8 mouse cellular contexts compared by ENCODE assay signal in genomic region chr17:46253452-46254084, GRCm38 (mm10). TPM values are rescaled to one million over a fixed set of nuclear protein-coding genes. Genes with fewer than 3 reads are reported as not detected.
DNase-seq lines count a peak whose midpoint lies in the region; ATAC-seq and TF ChIP-seq lines count a peak whose summit lies in the region.

Lrrc73 (plus strand) TSS chr17:46253531.

- H3K27ac ChIP-seq in hindbrain, embryonic 10.5 days = peak within 1 kb of the TSS; percentile 82
- no peak within 1 kb of the TSS for H3K27ac ChIP-seq in lung, postnatal 0 days (ENCODE audit: low read length)

- H3K4me2 ChIP-seq in lung, postnatal 0 days (replicated peaks; ENCODE audit: low read depth, low read length) = peak within 1 kb of the TSS; percentile 97

- TF ChIP-seq CTCF in lung, postnatal 0 days (IDR thresholded peaks at IDR 0.05) = no peak

- H3K9ac ChIP-seq in lung, postnatal 0 days (replicated peaks; ENCODE audit: low read depth) = 0 out of 2 replicates have a peak within 1 kb of the TSS, but pooled peaks have one; percentile 19

- H3K9me3 ChIP-seq in hindbrain, embryonic 10.5 days = 0 out of 2 replicates have a peak, but pooled peaks cover 4% of the 10 kb centered on the region
- H3K9me3 ChIP-seq in lung, postnatal 0 days (ENCODE audit: low read length) = no peaks in the 10 kb centered on the region

- peaks cover 29% of the 10 kb centered on the region for H3K27me3 ChIP-seq in hindbrain, embryonic 10.5 days (ENCODE audit: insufficient read depth, poor library complexity, severe bottlenecking)
- H3K27me3 ChIP-seq in lung, postnatal 0 days (replicated peaks; ENCODE audit: insufficient read depth, low read length) = peaks cover 9% of the 10 kb centered on the region; the same call in 1 of the 2 replicates

- TF ChIP-seq EP300 in lung, postnatal 0 days (IDR thresholded peaks at IDR 0.05) = no peak

- peaks cover 60% of the 10 kb centered on the region for H3K36me3 ChIP-seq in hindbrain, embryonic 10.5 days
- peaks cover 25% of the 10 kb centered on the region; the same call in 1 of the 2 replicates for H3K36me3 ChIP-seq in lung, postnatal 0 days (ENCODE audit: insufficient read depth, low read length)

- peak; percentile 93 for DNase-seq in Muller cell, postnatal 12 days (ENCODE audit: inconsistent ontology term)
- DNase-seq in cerebellum, adult 9-10 months = peak; percentile 87
- DNase-seq in hindbrain, embryonic 10.5 days (ENCODE audit: low spot score) = peak; percentile 93
- DNase-seq in layer of hippocampus, postnatal 10 days (ENCODE audit: low spot score in 2 of 2) = peak; percentile 93 to 95
- peak; percentile 89 for DNase-seq in lung, postnatal 0 days (ENCODE audit: low spot score)
- peak; percentile 79 for DNase-seq in ovary, postnatal 10 days (ENCODE audit: low spot score)
- DNase-seq in thymus, postnatal 0 days (ENCODE audit: low spot score) = peak; percentile 86

- ATAC-seq in frontal cortex, adult (ENCODE audit: low TSS enrichment) = peak; percentile 82
- peak; percentile 88 for ATAC-seq in lung, postnatal 0 days

- WGBS in hindbrain, embryonic 10.5 days = 2% methylated on average over 48 of the region's 48 CpGs
- 2% methylated on average over 46 of the region's 48 CpGs for WGBS in lung, postnatal 0 days

- peak within 1 kb of the TSS; percentile 80 for H3K4me3 ChIP-seq in hindbrain, embryonic 10.5 days
- H3K4me3 ChIP-seq in lung, postnatal 0 days (ENCODE audit: low read depth, low read length) = peak within 1 kb of the TSS; percentile 57

- H3K4me1 ChIP-seq in hindbrain, embryonic 10.5 days (replicated peaks) = peaks cover 39% of the 10 kb centered on the region
- peaks cover 10% of the 10 kb centered on the region for H3K4me1 ChIP-seq in lung, postnatal 0 days (ENCODE audit: insufficient read depth, low read depth, low read length)

RNA-seq across cellular contexts. Expression of gene Lrrc73, which starts in this region (rescaled TPM):
- 2.0 and 3.8 TPM in 2 replicates for polyA plus RNA-seq in hindbrain, embryonic 10.5 days (2016; fragmentation: Nextera tagmentation; extraction: Ambion mirVana)
- total RNA-seq in layer of hippocampus, postnatal 10 days (2021) = 10 to 100 TPM; 88.1 to 93.6 TPM
- 3.7 and 5.2 TPM in 2 replicates for polyA plus RNA-seq in lung, postnatal 0 days (2015; fragmentation: Nextera tagmentation; extraction: Ambion mirVana)
- polyA plus RNA-seq in thymus, postnatal 0 days (2015; fragmentation: Nextera tagmentation; extraction: Ambion mirVana) = 1.1 and 1.2 TPM in 2 replicates
